9 mouse cellular contexts compared by ENCODE assay signal in genomic region chr5:125221868-125222267, GRCm38 (mm10). TPM values are rescaled to one million over a fixed set of nuclear protein-coding genes. Genes with fewer than 3 reads are reported as not detected.
A peak's percentile ranks its signal among the peaks of the same experiment; 100 is the strongest.
DNase-seq lines count a peak whose midpoint lies in the region; ATAC-seq and TF ChIP-seq lines count a peak whose summit lies in the region.
"Had no signal": no experiment of that assay in that cellular context is flagged by ENCODE, and none has a peak within 500 bp of the region (broad histone marks: within the 10 kb centered on the region; RNA-seq: fewer than 3 reads in every experiment).

No protein-coding gene starts in this region.

- no peaks in the 10 kb centered on the region for H3K27me3 ChIP-seq in hindbrain, embryonic 13.5 days
- no peaks in the 10 kb centered on the region for H3K27me3 ChIP-seq in hindbrain, embryonic 11.5 days (ENCODE audit: control insufficient read depth, insufficient read depth, low read length)
- no peaks in the 10 kb centered on the region for H3K27me3 ChIP-seq in heart, embryonic 13.5 days (replicated peaks)

- 51% methylated on average over 3 of the region's 3 CpGs for WGBS in hindbrain, embryonic 13.5 days
- 94% methylated on average over 3 of the region's 3 CpGs for WGBS in hindbrain, embryonic 11.5 days
- 60% methylated on average over 3 of the region's 3 CpGs for WGBS in heart, embryonic 13.5 days

- intact Hi-C loops in left cerebral cortex, adult 2 months (cut with DNase I): loop anchor here (2.0 kb wide), 1 partner anchor 45 kb away; no protein-coding TSS in a partner anchor

- no peak overlapping the region for H3K9ac ChIP-seq in hindbrain, embryonic 13.5 days
- H3K9ac ChIP-seq in hindbrain, embryonic 11.5 days (ENCODE audit: low read depth, low read length): no peak overlapping the region
- H3K9ac ChIP-seq in heart, embryonic 13.5 days: no peak overlapping the region

- H3K27ac ChIP-seq in hindbrain, embryonic 13.5 days: peak overlapping the region; percentile 80
- no peak overlapping the region for H3K27ac ChIP-seq in hindbrain, embryonic 11.5 days (ENCODE audit: low read depth, low read length)
- H3K27ac ChIP-seq in heart, embryonic 13.5 days (replicated peaks): peak overlapping the region; percentile 50
- peak overlapping the region; percentile 21; the same call in 1 of the 2 replicates for H3K27ac ChIP-seq in left cerebral cortex, adult 2 months

- H3K4me2 ChIP-seq in hindbrain, embryonic 13.5 days: no peak overlapping the region
- H3K4me2 ChIP-seq in hindbrain, embryonic 11.5 days (replicated peaks; ENCODE audit: low read depth, low read length): no peak overlapping the region
- H3K4me2 ChIP-seq in heart, embryonic 13.5 days: no peak overlapping the region

- H3K4me1 ChIP-seq in hindbrain, embryonic 13.5 days (replicated peaks): peaks cover 63% of the 10 kb centered on the region
- peaks cover 7% of the 10 kb centered on the region for H3K4me1 ChIP-seq in hindbrain, embryonic 11.5 days (replicated peaks; ENCODE audit: control insufficient read depth, insufficient read depth, low read length)
- H3K4me1 ChIP-seq in heart, embryonic 13.5 days: peaks cover 31% of the 10 kb centered on the region

- no peaks in the 10 kb centered on the region for H3K36me3 ChIP-seq in hindbrain, embryonic 13.5 days
- no peaks in the 10 kb centered on the region for H3K36me3 ChIP-seq in hindbrain, embryonic 11.5 days (ENCODE audit: control insufficient read depth, insufficient read depth, low read length)
- H3K36me3 ChIP-seq in heart, embryonic 13.5 days: no peaks in the 10 kb centered on the region

- H3K4me3 ChIP-seq in hindbrain, embryonic 13.5 days: no peak overlapping the region
- H3K4me3 ChIP-seq in hindbrain, embryonic 11.5 days (ENCODE audit: low read depth, low read length): no peak overlapping the region
- H3K4me3 ChIP-seq in heart, embryonic 13.5 days: no peak overlapping the region
- H3K4me3 ChIP-seq in left cerebral cortex, adult 2 months: no peak overlapping the region
- H3K4me3 ChIP-seq: megakaryocyte, embryonic 14.5 days had no signal

- peak; percentile 57 for ATAC-seq in hindbrain, embryonic 13.5 days (ENCODE audit: low FRiP score)
- ATAC-seq in hindbrain, embryonic 11.5 days (ENCODE audit: low FRiP score): no peak
- ATAC-seq in heart, embryonic 13.5 days (ENCODE audit: extremely low read depth, insufficient number of reproducible peaks, low FRiP score, low TSS enrichment): no peak
- no peak for ATAC-seq in megakaryocyte, adult 5-6 weeks (ENCODE audit: poor library complexity, severe bottlenecking)

- no peak for TF ChIP-seq CTCF in left cerebral cortex, adult 2 months (IDR thresholded peaks at IDR 0.05)

- DNase-seq in hindbrain, embryonic 11.5 days (ENCODE audit: low spot score): no peak
- DNase-seq in cerebellum, postnatal 25 days: peak; percentile 82 to 89
- DNase-seq in left cerebral cortex, adult 2 months (ENCODE audit: extremely low spot score in 1 of 2, low spot score in 2 of 2): peak; percentile 50 to 74
- peak; percentile 68 for DNase-seq in right cerebral cortex, postnatal 25 days
- no peak for DNase-seq in spleen, adult 12 weeks (ENCODE audit: low spot score)

- H3K9me3 ChIP-seq in hindbrain, embryonic 13.5 days: no peaks in the 10 kb centered on the region
- no peaks in the 10 kb centered on the region for H3K9me3 ChIP-seq in hindbrain, embryonic 11.5 days (ENCODE audit: control insufficient read depth, low read length)
- H3K9me3 ChIP-seq in heart, embryonic 13.5 days: no peaks in the 10 kb centered on the region

RNA-seq across cellular contexts. Expression of gene Ncor2, which starts 42.8 kb away (rescaled TPM):
- polyA plus RNA-seq in hindbrain, embryonic 13.5 days (2015; fragmentation: Nextera tagmentation; extraction: Ambion mirVana): 24.8 and 25.1 TPM in 2 replicates
- 14.5 and 21.2 TPM in 2 replicates for polyA plus RNA-seq in hindbrain, embryonic 11.5 days (2014; fragmentation: Nextera tagmentation; extraction: Ambion mirVana)
- polyA plus RNA-seq in heart, embryonic 13.5 days (2015; fragmentation: Nextera tagmentation; extraction: Ambion mirVana): 16.5 and 17.0 TPM in 2 replicates
- total RNA-seq in left cerebral cortex, adult 2 months (2021): 100 to 1,000 TPM; 228 to 270 TPM
- 87.7 and 107 TPM in 2 replicates for total RNA-seq in megakaryocyte, adult 5-6 weeks (2015)
- 15.0 and 21.5 TPM in 2 replicates for total RNA-seq in megakaryocyte, adult 5-6 weeks (2017)

Comparison
In these comparisons a context has a peak if more than half of its experiments do, and no peak if none do; other contexts are left out.
1. DNase-seq: peak in cerebellum, postnatal 25 days (2 of 2), left cerebral cortex, adult 2 months (2 of 2) and right cerebral cortex, postnatal 25 days (single experiment); none in hindbrain, embryonic 11.5 days (single experiment) and spleen, adult 12 weeks (single experiment).